Mouse (Mus musculus): ENCODE data around the gene Fasl.

DNA sequence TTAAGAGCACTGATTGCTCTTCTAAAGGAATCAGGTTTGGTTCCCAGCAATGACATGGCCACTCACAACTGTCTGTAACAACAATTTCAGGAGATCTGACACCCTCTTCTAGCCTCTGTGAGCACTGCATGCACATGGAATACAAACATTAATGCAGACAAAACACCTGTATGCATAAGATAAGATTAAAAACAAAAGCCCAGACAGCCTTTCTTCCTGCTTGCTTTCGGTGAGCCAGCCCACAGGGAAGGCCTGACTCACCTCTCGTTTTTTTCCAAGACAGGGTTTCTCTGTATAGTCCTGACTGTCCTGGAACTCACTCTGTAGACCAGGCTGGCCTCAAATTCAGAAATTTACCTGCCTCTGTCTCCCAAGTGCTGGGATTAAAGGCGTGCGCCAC, 44.1 kb downstream of the Fasl start:
- TF ChIP-seq CTCF (IDR thresholded peaks at IDR 0.05; ENCODE audit: insufficient read depth, low read length) (no peak), POLR2A (IDR thresholded peaks at IDR 0.05; ENCODE audit: borderline replicate concordance, extremely low read depth, low read depth, low read length) (no peak)
